Mouse (Mus musculus): ENCODE data around the gene Zfr2. TPM values are rescaled to one million over a fixed set of nuclear protein-coding genes. Genes with fewer than 3 reads are reported as not detected.

The Zfr2 gene
- polyA plus RNA-seq, 1 experiment: 11.6 TPM

DNA sequence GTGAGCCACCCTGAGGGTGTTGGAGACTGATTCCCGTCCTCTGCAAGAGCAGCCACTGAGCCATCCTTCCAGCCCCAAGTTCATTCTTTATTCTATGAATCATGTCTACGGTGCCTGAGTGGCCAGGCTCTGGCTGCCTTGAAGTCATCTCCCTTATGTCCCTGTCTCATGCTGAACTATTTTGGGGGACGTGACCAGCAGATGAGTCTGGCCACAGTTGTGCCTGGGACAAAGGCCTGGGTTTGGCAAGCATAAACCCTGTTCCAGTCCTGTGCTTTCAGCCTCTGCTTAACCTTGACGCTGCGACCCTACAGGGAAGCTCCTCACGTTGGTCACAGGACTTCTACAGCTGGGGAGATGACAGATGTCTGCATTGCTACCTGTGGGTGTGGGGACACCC lies 35.6 kb upstream of the Zfr2 start:
- Histone ChIP-seq H3K4me3 (ENCODE audit: control insufficient read depth, low read depth, low read length) (no peak overlapping the region), H3K36me3 (ENCODE audit: control insufficient read depth, insufficient read depth, low read length) (no peaks in the 10 kb centered on the region), H3K27ac (ENCODE audit: control insufficient read depth, insufficient read depth, low read depth, low read length) (no peak overlapping the region), H3K4me1 (ENCODE audit: control insufficient read depth, insufficient read depth, low read length) (peaks cover 20% of the 10 kb centered on the region), H3K27me3 (ENCODE audit: control insufficient read depth, insufficient read depth, low read length) (no peaks in the 10 kb centered on the region)
- no peak for TF ChIP-seq CTCF (IDR thresholded peaks at IDR 0.05; ENCODE audit: control insufficient read depth, insufficient read depth, insufficient replicate concordance, low read depth, low read length)

DNA sequence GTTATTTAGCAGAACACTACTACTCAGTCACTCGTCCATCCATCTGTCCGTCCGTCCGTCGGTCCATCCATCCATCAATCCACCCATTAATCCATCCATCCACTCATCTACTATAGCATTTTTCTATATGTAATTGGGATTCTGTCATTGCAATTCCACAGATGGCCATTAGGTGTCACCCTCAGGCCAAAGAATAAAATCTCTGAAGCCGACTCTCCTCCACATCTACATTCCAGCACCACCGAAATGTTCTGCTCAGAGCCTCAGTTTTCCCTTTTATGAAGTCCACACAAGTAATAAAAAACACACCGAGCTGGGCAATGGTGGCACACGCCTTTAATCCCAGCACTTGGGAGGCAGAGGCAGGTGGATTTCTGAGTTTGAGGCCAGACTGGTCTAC lies 34.7 kb upstream of the Zfr2 start:
- no peak overlapping the region for H3K27ac ChIP-seq (ENCODE audit: control insufficient read depth, insufficient read depth, low read depth, low read length)
- H3K4me3 ChIP-seq (ENCODE audit: control insufficient read depth, low read depth, low read length): no peak overlapping the region
- no peaks in the 10 kb centered on the region for H3K36me3 ChIP-seq (ENCODE audit: control insufficient read depth, insufficient read depth, low read length)
- peaks cover 16% of the 10 kb centered on the region for H3K4me1 ChIP-seq (ENCODE audit: control insufficient read depth, insufficient read depth, low read length)
- H3K27me3 ChIP-seq (ENCODE audit: control insufficient read depth, insufficient read depth, low read length): no peaks in the 10 kb centered on the region
- TF ChIP-seq CTCF (IDR thresholded peaks at IDR 0.05; ENCODE audit: control insufficient read depth, insufficient read depth, insufficient replicate concordance, low read depth, low read length): 0 out of 2 replicates have a peak, but pooled peaks have one; percentile 17
- TF ChIP-seq POLR2A (IDR thresholded peaks at IDR 0.05; ENCODE audit: control insufficient read depth, low read depth, low read length): no peak

DNA sequence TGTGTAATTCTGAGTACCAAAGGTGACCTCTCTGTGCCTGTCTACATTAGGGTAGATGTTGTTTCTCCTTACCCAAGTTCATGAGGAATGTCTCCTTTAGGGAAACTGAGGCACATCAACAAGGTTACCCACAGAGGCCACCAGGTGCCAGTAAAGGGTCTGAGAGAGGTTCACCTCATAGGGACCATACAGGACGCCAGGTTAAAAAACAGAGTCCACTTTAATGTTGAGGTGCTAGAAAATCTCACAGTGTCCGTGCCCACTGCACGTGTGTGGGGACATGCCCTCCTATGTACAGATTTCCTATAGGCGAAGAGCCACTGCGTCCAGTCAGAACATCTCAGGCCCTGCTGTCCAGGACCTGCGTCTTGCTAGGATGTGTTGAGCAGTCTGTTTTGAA lies 34.0 kb upstream of the Zfr2 start:
- Histone ChIP-seq H3K36me3 (ENCODE audit: control insufficient read depth, insufficient read depth, low read length) (no peaks in the 10 kb centered on the region), H3K4me1 (ENCODE audit: control insufficient read depth, insufficient read depth, low read length) (peaks cover 12% of the 10 kb centered on the region), H3K4me3 (ENCODE audit: control insufficient read depth, low read depth, low read length) (no peak overlapping the region), H3K27me3 (ENCODE audit: control insufficient read depth, insufficient read depth, low read length) (no peaks in the 10 kb centered on the region), H3K27ac (ENCODE audit: control insufficient read depth, insufficient read depth, low read depth, low read length) (no peak overlapping the region)
- no peak for TF ChIP-seq CTCF (IDR thresholded peaks at IDR 0.05; ENCODE audit: control insufficient read depth, insufficient read depth, insufficient replicate concordance, low read depth, low read length)
- no peak for TF ChIP-seq POLR2A (IDR thresholded peaks at IDR 0.05; ENCODE audit: control insufficient read depth, low read depth, low read length)

DNA sequence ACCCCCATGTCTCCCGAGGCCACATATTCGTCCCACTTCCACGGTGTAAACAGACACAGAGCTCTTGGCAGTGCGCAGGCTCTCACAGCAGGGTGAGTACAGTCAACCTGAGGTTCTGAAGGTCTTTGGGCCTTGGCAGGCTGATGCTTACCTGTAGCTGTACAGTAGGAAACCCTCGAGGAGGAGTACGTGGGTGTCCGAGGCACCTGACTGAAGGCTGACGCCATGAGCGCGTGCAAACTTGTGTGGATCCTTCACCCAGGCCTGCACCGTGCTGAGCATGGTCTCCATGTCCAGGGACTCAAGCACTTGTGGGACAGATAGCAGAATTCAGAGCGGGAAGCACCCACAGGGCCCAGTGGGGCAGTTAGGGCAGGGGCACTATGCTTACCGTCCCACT lies 32.8 kb upstream of the Zfr2 start:
- Histone ChIP-seq H3K36me3 (ENCODE audit: control insufficient read depth, insufficient read depth, low read length) (no peaks in the 10 kb centered on the region), H3K27me3 (ENCODE audit: control insufficient read depth, insufficient read depth, low read length) (no peaks in the 10 kb centered on the region), H3K4me3 (ENCODE audit: control insufficient read depth, low read depth, low read length) (no peak overlapping the region), H3K4me1 (ENCODE audit: control insufficient read depth, insufficient read depth, low read length) (peaks cover 5% of the 10 kb centered on the region), H3K27ac (ENCODE audit: control insufficient read depth, insufficient read depth, low read depth, low read length) (no peak overlapping the region)
- TF ChIP-seq POLR2A (IDR thresholded peaks at IDR 0.05; ENCODE audit: control insufficient read depth, low read depth, low read length): no peak
- TF ChIP-seq CTCF (IDR thresholded peaks at IDR 0.05; ENCODE audit: control insufficient read depth, insufficient read depth, insufficient replicate concordance, low read depth, low read length): no peak

DNA sequence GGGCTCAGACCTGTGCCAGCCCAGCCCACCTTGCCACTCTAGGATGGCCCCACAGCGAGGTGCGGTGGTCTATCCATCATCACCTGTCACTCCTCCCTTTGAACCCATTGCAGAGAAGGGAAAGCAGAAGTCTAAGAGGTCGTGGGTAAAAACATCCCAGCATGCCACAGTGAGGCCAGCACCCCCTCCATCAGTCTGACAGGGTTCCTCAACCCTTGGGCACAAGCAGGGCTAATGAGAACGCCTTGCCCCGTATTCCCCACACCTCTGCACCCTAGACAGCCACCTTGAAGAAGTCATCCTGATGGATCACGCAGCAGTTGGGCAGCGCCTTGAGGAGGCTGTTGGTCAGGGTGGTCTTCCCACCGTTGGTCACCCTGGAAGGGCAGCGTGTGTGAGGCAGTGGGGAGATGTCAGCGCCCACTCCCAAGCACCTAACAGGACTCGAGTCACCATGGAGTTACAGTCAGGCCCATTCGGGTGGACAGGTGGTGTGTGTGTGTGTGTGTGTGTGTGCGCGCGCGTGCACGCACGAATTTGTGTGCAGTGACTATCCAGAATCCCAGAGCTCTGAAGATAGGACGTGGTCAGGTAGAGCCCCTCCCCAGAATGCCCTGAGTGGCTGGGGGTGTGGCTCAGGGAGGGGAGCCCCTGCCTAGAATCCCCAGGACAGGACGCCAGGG lies 32.2 kb upstream of the Zfr2 start:
- Histone ChIP-seq H3K27me3 (ENCODE audit: control insufficient read depth, insufficient read depth, low read length) (no peaks in the 10 kb centered on the region), H3K27ac (ENCODE audit: control insufficient read depth, insufficient read depth, low read depth, low read length) (no peak overlapping the region), H3K4me3 (ENCODE audit: control insufficient read depth, low read depth, low read length) (no peak overlapping the region), H3K36me3 (ENCODE audit: control insufficient read depth, insufficient read depth, low read length) (no peaks in the 10 kb centered on the region), H3K4me1 (ENCODE audit: control insufficient read depth, insufficient read depth, low read length) (peaks cover 2% of the 10 kb centered on the region; the same call in 1 of the 2 replicates)
- TF ChIP-seq CTCF (IDR thresholded peaks at IDR 0.05; ENCODE audit: control insufficient read depth, insufficient read depth, insufficient replicate concordance, low read depth, low read length) (no peak), POLR2A (IDR thresholded peaks at IDR 0.05; ENCODE audit: control insufficient read depth, low read depth, low read length) (no peak)

DNA sequence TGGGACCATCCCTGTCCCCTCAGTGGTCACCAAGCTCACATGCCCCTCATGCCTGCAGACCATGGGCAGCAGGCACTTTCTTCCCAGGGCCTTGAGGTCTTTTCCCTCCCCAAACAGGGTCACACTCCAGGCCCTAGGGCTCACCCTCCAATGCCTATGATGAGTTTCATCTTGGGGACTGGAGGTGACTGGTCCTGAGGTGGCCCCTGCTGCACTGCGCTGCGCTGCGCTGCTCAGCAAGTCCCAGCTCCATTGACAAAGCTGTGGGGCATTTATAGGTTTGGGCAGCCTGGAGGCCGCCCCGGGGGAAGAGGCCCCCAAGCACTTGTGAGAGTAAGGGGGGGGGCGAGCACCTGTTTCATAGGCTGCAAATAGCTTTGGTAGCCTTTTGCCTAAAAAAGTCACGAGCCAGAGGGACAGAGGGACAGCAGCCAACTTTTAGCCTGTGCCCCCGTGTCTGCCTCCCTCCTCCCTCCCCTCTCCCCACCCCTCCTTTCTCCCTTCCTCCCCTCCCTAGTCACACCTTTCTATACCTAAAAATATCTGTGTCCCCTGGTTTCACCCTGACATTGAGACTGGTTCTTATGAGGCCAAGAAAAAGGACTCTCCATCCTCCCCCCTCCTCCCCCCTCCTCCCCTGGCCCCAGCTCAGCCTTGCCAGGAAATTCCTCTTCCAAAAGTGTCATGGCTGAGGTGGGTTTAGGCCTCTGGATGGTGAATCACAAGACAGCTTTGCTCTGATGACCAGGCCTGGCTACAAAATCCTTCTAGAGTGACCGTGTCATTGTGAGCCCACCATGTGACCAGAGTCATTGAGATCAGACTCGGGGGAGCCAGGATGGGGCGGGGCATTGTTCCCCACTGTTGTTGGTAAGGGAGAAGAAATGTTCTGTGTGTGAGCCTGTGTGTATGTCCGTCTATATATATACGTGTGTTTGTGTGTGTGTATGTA lies 30.9 kb upstream of the Zfr2 start, which contains the start of gene Nmrk2:
Nmrk2 (minus strand) TSS at position 245 of the 952 bp plus-strand sequence.
- Histone ChIP-seq H3K27ac (ENCODE audit: control insufficient read depth, insufficient read depth, low read depth, low read length) (no peak within 1 kb of the TSS), H3K4me1 (ENCODE audit: control insufficient read depth, insufficient read depth, low read length) (peaks cover 2% of the 10 kb centered on the region; the same call in 1 of the 2 replicates), H3K36me3 (ENCODE audit: control insufficient read depth, insufficient read depth, low read length) (no peaks in the 10 kb centered on the region), H3K27me3 (ENCODE audit: control insufficient read depth, insufficient read depth, low read length) (no peaks in the 10 kb centered on the region), H3K4me3 (ENCODE audit: control insufficient read depth, low read depth, low read length) (no peak within 1 kb of the TSS)
- TF ChIP-seq POLR2A (IDR thresholded peaks at IDR 0.05; ENCODE audit: control insufficient read depth, low read depth, low read length) (no peak), CTCF (IDR thresholded peaks at IDR 0.05; ENCODE audit: control insufficient read depth, insufficient read depth, insufficient replicate concordance, low read depth, low read length) (no peak)

Measured in testis, adult 2 months (tissue).